Mouse (Mus musculus) spleen, adult 2 months (tissue): ENCODE measurements at regions not wholly inside any gene's neighbourhood (a gene's known extent, or its start where the extent isn't known, plus 50 kb on each side); places are given as distances from the start of the nearest gene placed in this dataset.

Experiments
- CTCF ChIP-seq: fragments of 200-500 bp; IDR thresholded peaks from 2 replicates; pipeline ENCODE4 v1.5.1; 2011; ENCODE audit warnings: mild to moderate bottlenecking, inconsistent platforms; ENCODE audit not compliant: insufficient read depth, insufficient read length, insufficient replicate concordance; ENCODE audit errors: extremely low read depth
- POLR2A ChIP-seq: fragments of 200-500 bp; IDR thresholded peaks from 2 replicates; pipeline ENCODE4 v1.6.1; 2011; ENCODE audit warnings: low read depth, low read length, inconsistent platforms

DNA sequence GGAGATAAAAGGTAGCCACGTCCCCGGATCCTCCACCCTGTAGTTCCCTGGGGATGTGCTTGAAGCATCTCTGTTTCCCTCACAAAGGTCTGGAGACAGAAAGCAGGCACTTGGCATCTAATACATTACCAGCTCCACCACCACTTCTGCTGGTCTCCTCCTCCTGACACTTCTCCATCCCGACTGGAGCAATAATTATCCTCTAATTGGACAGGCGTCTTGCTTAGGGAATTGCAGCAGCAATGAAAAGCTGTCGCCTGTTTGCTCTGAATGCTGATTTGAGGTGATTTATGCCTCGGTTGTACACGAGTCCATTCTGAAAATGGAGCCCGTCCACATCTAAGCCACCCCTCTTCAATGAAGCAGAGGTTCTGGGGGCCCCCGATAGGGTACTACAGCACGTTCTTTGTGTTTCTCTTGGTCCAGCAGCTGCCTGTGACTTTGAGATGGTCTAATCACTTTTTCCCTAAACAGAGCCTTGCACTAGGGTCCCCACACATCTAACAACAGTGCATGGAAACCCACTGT lies 209.6 kb upstream of the Serp2 start:
- TF ChIP-seq POLR2A (no peak), CTCF (no peak)
